Mouse (Mus musculus) ES-E14 (cell line): ENCODE results near the gene Tecpr1. TPM values are rescaled to one million over a fixed set of nuclear protein-coding genes. Genes with fewer than 3 reads are reported as not detected.

Experiments used
- DNase-seq: peaks from one replicate; pipeline ENCODE4 v3.0.0-alpha.2; 2013; ENCODE audit warnings: low read depth, low spot score
- H3K27ac ChIP-seq: 2 replicates; pipeline ENCODE4 v1.5.1; 2012; ENCODE audit warnings: low read depth, mild to moderate bottlenecking, low read length, moderate library complexity, mixed read lengths; ENCODE audit not compliant: poor library complexity, insufficient read depth, severe bottlenecking
- H3K36me3 ChIP-seq: 2 replicates; pipeline ENCODE4 v1.6.1; 2012; ENCODE audit warnings: mild to moderate bottlenecking, low read length, moderate library complexity, mixed read lengths; ENCODE audit not compliant: control insufficient read depth, poor library complexity, insufficient read depth, severe bottlenecking
- H3K4me1 ChIP-seq, 2 experiments: fragments of 150-350 bp in 1 of 2; sonication (generic) in 1 of 2; 2 replicates each; pipeline ENCODE4 v1.6.1; 2012; ENCODE audit warnings: low read length in 2 of 2, mild to moderate bottlenecking in 1 of 2, mixed read lengths in 1 of 2; ENCODE audit not compliant: control insufficient read depth in 2 of 2, insufficient read depth in 2 of 2, poor library complexity in 1 of 2
- H3K4me3 ChIP-seq, 2 experiments: fragments of 150-350 bp in 1 of 2; sonication (generic) in 1 of 2; 2 replicates each; pipeline ENCODE4 v1.5.1; 2012; ENCODE audit warnings: low read length in 2 of 2, low read depth in 1 of 2, mild to moderate bottlenecking in 1 of 2, mixed read lengths in 1 of 2; ENCODE audit not compliant: insufficient read depth in 1 of 2, poor library complexity in 1 of 2, severe bottlenecking in 1 of 2
- H3K9ac ChIP-seq: 2 replicates; pipeline ENCODE4 v1.6.1; 2012; ENCODE audit warnings: low read depth, mild to moderate bottlenecking, low read length, mixed read lengths; ENCODE audit not compliant: poor library complexity, insufficient read depth, severe bottlenecking
- H3K9me3 ChIP-seq: fragments of 150-350 bp; sonication (generic); 2 replicates; pipeline ENCODE4 v1.6.1; 2012; ENCODE audit warnings: low read depth, mild to moderate bottlenecking, low read length; ENCODE audit not compliant: control insufficient read depth, insufficient read depth
- CHD2 ChIP-seq: IDR thresholded peaks from 2 replicates; pipeline ENCODE4 v1.6.1; 2014; ENCODE audit warnings: mild to moderate bottlenecking, low read depth, low read length, inconsistent platforms
- HCFC1 ChIP-seq: IDR thresholded peaks from 2 replicates; pipeline ENCODE4 v1.6.1; 2012; ENCODE audit warnings: low read length, inconsistent platforms, borderline replicate concordance; ENCODE audit not compliant: insufficient read depth
- MAFK ChIP-seq: IDR thresholded peaks from 2 replicates; pipeline ENCODE4 v1.6.1; 2014; ENCODE audit warnings: mild to moderate bottlenecking, low read depth, low read length, inconsistent platforms; ENCODE audit not compliant: insufficient read depth
- ZC3H11A ChIP-seq: IDR thresholded peaks from 2 replicates; pipeline ENCODE4 v1.6.1; 2012; ENCODE audit warnings: low read depth, mild to moderate bottlenecking, inconsistent platforms, low read length, borderline replicate concordance
- ZNF384 ChIP-seq: IDR thresholded peaks from 2 replicates; pipeline ENCODE4 v1.6.1; 2012; ENCODE audit warnings: low read depth, low read length, inconsistent platforms
- in situ Hi-C, 2 experiments: fragments of 600-800 bp; cut with MboI; formaldehyde crosslinking; loops; one replicate each; pipeline ENCODE4 v1.15.1; 2025; ENCODE audit warnings: low sequenced_read_pairs in 2 of 2, inconsistent platforms in 1 of 2; ENCODE audit not compliant: unreplicated experiment in 2 of 2
- total RNA-seq: library from RNA; depleted of rRNA; stranded (reverse); fragments of 300-350 nt; gene quantifications from 2 replicates; pipeline ENCODE4 v1.2.3, GENCODE M21; 2012

Tecpr1 gene
- total RNA-seq, 1 experiment, result 18.3 TPM

- in situ Hi-C loops, result no loop called here
Measured at GRCm38 (mm10) chr5:144202430-144202829, 21.0 kb downstream of the Tecpr1 start.

GRCm38 (mm10) chr5:144200616-144201015 is 22.8 kb downstream of the Tecpr1 start:
- H3K9ac ChIP-seq, result no peak overlapping the region
- H3K27ac ChIP-seq, result no peak overlapping the region
- TF ChIP-seq HCFC1, result no peak
- no peak for TF ChIP-seq MAFK
- TF ChIP-seq ZNF384, result no peak
- no peak for TF ChIP-seq ZC3H11A
- no peak for TF ChIP-seq CHD2
- H3K4me1 ChIP-seq, result peaks cover 0 to 10% of the 10 kb centered on the region in 2 experiments; a peak in 1 of 4 replicates
- no peak overlapping the region for H3K4me3 ChIP-seq
- in situ Hi-C loops, result no loop called here
- no peak for DNase-seq
- no peaks in the 10 kb centered on the region for H3K36me3 ChIP-seq
- no peaks in the 10 kb centered on the region for H3K9me3 ChIP-seq

More at GRCm38 (mm10) chr5:144202430-144202829, 21.0 kb downstream of the Tecpr1 start:
- no peak for DNase-seq
- no peak overlapping the region for H3K9ac ChIP-seq
- no peak overlapping the region for H3K4me3 ChIP-seq
- no peak overlapping the region for H3K27ac ChIP-seq
- H3K9me3 ChIP-seq, result no peaks in the 10 kb centered on the region
- peaks cover 3% of the 10 kb centered on the region; the same call in 1 of the 2 replicates for H3K36me3 ChIP-seq
- no peak for TF ChIP-seq ZC3H11A
- 0 out of 2 replicates have a peak, but pooled peaks have one; percentile 32 for TF ChIP-seq MAFK
- H3K4me1 ChIP-seq, result peaks cover 0 to 6% of the 10 kb centered on the region in 2 experiments; a peak in 1 of 4 replicates

- DNase-seq, result no peak
- no peak for TF ChIP-seq HCFC1
- no peak for TF ChIP-seq ZC3H11A
- TF ChIP-seq MAFK, result no peak
- TF ChIP-seq ZNF384, result no peak
- no peak for TF ChIP-seq CHD2
- in situ Hi-C loops, result no loop called here
- no peak overlapping the region for H3K4me3 ChIP-seq
- H3K4me1 ChIP-seq, result peaks cover 0 to 20% of the 10 kb centered on the region in 2 experiments; a peak in 3 of 4 replicates
- no peak overlapping the region for H3K9ac ChIP-seq
- H3K9me3 ChIP-seq, result no peaks in the 10 kb centered on the region
- H3K36me3 ChIP-seq, result no peaks in the 10 kb centered on the region
- no peak overlapping the region for H3K27ac ChIP-seq
Measured at GRCm38 (mm10) chr5:144195567-144195966, 27.8 kb downstream of the Tecpr1 start.

GRCm38 (mm10) chr5:144194416-144194815 is 29.0 kb downstream of the Tecpr1 start:
- no peak for DNase-seq
- no peaks in the 10 kb centered on the region for H3K36me3 ChIP-seq
- peaks cover 0 to 23% of the 10 kb centered on the region in 2 experiments for H3K4me1 ChIP-seq
- H3K9me3 ChIP-seq, result no peaks in the 10 kb centered on the region
- no peak overlapping the region for H3K9ac ChIP-seq
- in situ Hi-C loops, result no loop called here
- no peak overlapping the region for H3K27ac ChIP-seq
- TF ChIP-seq CHD2 (no peak), ZC3H11A (no peak), MAFK (no peak), HCFC1 (no peak), ZNF384 (no peak)
- no peak overlapping the region for H3K4me3 ChIP-seq

- Histone ChIP-seq H3K4me3 (no peak overlapping the region), H3K27ac (no peak overlapping the region), H3K36me3 (peaks cover 2% of the 10 kb centered on the region), H3K4me1 (peaks cover 0 to 30% of the 10 kb centered on the region in 2 experiments), H3K9me3 (no peaks in the 10 kb centered on the region), H3K9ac (no peak overlapping the region)
- in situ Hi-C loops, result no loop called here
- DNase-seq, result no peak
- TF ChIP-seq MAFK (no peak), HCFC1 (no peak), CHD2 (no peak), ZC3H11A (no peak), ZNF384 (no peak)
Measured at GRCm38 (mm10) chr5:144192673-144193072, 30.7 kb downstream of the Tecpr1 start.
